Mouse (Mus musculus): ENCODE measurements at regions not wholly inside any gene's neighbourhood (a gene's known extent, or its start where the extent isn't known, plus 50 kb on each side); places are given as distances from the start of the nearest gene placed in this dataset.

GRCm38 (mm10) chr1:159398643-159399042 lies 124.9 kb upstream of the Tnr start:
- Histone ChIP-seq H3K4me3 (replicated peaks in 1 of 3; ENCODE audit: low read depth in 2 of 3, low read length in 2 of 3, poor library complexity in 1 of 3) (no peak overlapping the region), H3K4me1 (ENCODE audit: control insufficient read depth in 1 of 2, insufficient read depth in 2 of 2) (peaks cover 0 to 7% of the 10 kb centered on the region in 2 experiments; a peak in 1 of 4 replicates), H3K4me2 (ENCODE audit: insufficient read depth, low read depth, poor library complexity, severe bottlenecking) (no peak overlapping the region), H3K9me3 (replicated peaks; ENCODE audit: low read length) (peaks cover 2% of the 10 kb centered on the region), H3K79me2 (replicated peaks; ENCODE audit: control insufficient read depth, extremely low read depth, insufficient read depth, poor library complexity, severe bottlenecking) (no peaks in the 10 kb centered on the region), H3K36me3 (replicated peaks in 1 of 2; ENCODE audit: control insufficient read depth in 1 of 2, insufficient read depth in 1 of 2, low read length in 1 of 2) (no peaks in the 10 kb centered on the region), H3K27me3 (replicated peaks) (peaks cover 50% of the 10 kb centered on the region), H3K9ac (ENCODE audit: insufficient read depth, low read depth) (no peak overlapping the region), H3K27ac (ENCODE audit: insufficient read depth, low read depth) (no peak overlapping the region)
- in situ Hi-C loops (cut with MboI; ENCODE audit: low pct_ligation_motif_present, low pct_unique_long_range_greater_than_20kb, low sequenced_read_pairs) (loop anchor here (25.0 kb wide), 1 partner anchor 664 kb away; no protein-coding TSS in a partner anchor), dilution Hi-C loops (cut with MboI; ENCODE audit: extremely low pct_ligation_motif_present, extremely low pct_unique_long_range_greater_than_20kb, low sequenced_read_pairs) (no loop called here)
- TF ChIP-seq RAD21 (IDR thresholded peaks at IDR 0.05; ENCODE audit: low read depth, low read length) (no peak), SMC3 (IDR thresholded peaks at IDR 0.05; ENCODE audit: low read depth, low read length) (no peak), PAX5 (IDR thresholded peaks at IDR 0.05; ENCODE audit: low read length) (no peak), NELFE (IDR thresholded peaks at IDR 0.05; ENCODE audit: low read depth, low read length) (no peak), CTCF (conservative IDR thresholded peaks at IDR 0.05 in 1 of 2, IDR thresholded peaks at IDR 0.05 in 1 of 2; ENCODE audit: low read depth in 2 of 2, low read length in 2 of 2) (no peak), ZC3H11A (IDR thresholded peaks at IDR 0.05; ENCODE audit: low read depth, low read length) (no peak)
- no peak for DNase-seq (ENCODE audit: extremely low read depth)

GRCm38 (mm10) chr1:159406317-159406716 lies 117.3 kb upstream of the Tnr start:
- Histone ChIP-seq H3K9me3 (replicated peaks; ENCODE audit: low read length) (peaks cover 2% of the 10 kb centered on the region), H3K4me1 (ENCODE audit: control insufficient read depth in 1 of 2, insufficient read depth in 2 of 2) (no peaks in the 10 kb centered on the region), H3K9ac (ENCODE audit: insufficient read depth, low read depth) (no peak overlapping the region), H3K79me2 (replicated peaks; ENCODE audit: control insufficient read depth, extremely low read depth, insufficient read depth, poor library complexity, severe bottlenecking) (no peaks in the 10 kb centered on the region), H3K27me3 (replicated peaks) (peaks cover 56% of the 10 kb centered on the region), H3K36me3 (replicated peaks in 1 of 2; ENCODE audit: control insufficient read depth in 1 of 2, insufficient read depth in 1 of 2, low read length in 1 of 2) (no peaks in the 10 kb centered on the region), H3K4me3 (replicated peaks in 1 of 3; ENCODE audit: low read depth in 2 of 3, low read length in 2 of 3, poor library complexity in 1 of 3) (no peak overlapping the region), H3K4me2 (ENCODE audit: insufficient read depth, low read depth, poor library complexity, severe bottlenecking) (no peak overlapping the region), H3K27ac (ENCODE audit: insufficient read depth, low read depth) (no peak overlapping the region)
- dilution Hi-C loops (cut with MboI; ENCODE audit: extremely low pct_ligation_motif_present, extremely low pct_unique_long_range_greater_than_20kb, low sequenced_read_pairs) (no loop called here), in situ Hi-C loops (cut with MboI; ENCODE audit: low pct_ligation_motif_present, low pct_unique_long_range_greater_than_20kb, low sequenced_read_pairs) (no loop called here)
- no peak for DNase-seq (ENCODE audit: extremely low read depth)
- TF ChIP-seq MXI1 (IDR thresholded peaks at IDR 0.05; ENCODE audit: low read depth, low read length) (no peak), UBTF (IDR thresholded peaks at IDR 0.05; ENCODE audit: low read depth, low read length) (no peak), ETS1 (conservative IDR thresholded peaks at IDR 0.05; ENCODE audit: low read depth, low read length) (no peak), ELF1 (IDR thresholded peaks at IDR 0.05; ENCODE audit: low read depth, low read length) (no peak), ZMIZ1 (IDR thresholded peaks at IDR 0.05; ENCODE audit: low read depth, low read length) (no peak), USF2 (conservative IDR thresholded peaks at IDR 0.05; ENCODE audit: low read depth, low read length) (no peak), ZC3H11A (IDR thresholded peaks at IDR 0.05; ENCODE audit: low read depth, low read length) (no peak), POLR2A (IDR thresholded peaks at IDR 0.05; ENCODE audit: low read depth, low read length) (no peak), CHD2 (IDR thresholded peaks at IDR 0.05; ENCODE audit: low read length) (no peak), ZNF384 (IDR thresholded peaks at IDR 0.05; ENCODE audit: low read depth, low read length) (no peak), SIN3A (IDR thresholded peaks at IDR 0.05; ENCODE audit: low read length) (no peak), MEF2A (IDR thresholded peaks at IDR 0.05; ENCODE audit: borderline replicate concordance, low read depth, low read length) (no peak)
